Mouse (Mus musculus) spleen, adult 2 months (tissue): Measurements from ENCODE around the gene Ybx3.

Experiments
- CTCF ChIP-seq: fragments of 200-500 bp; IDR thresholded peaks from 2 replicates; pipeline ENCODE4 v1.5.1; 2011; ENCODE audit warnings: mild to moderate bottlenecking, inconsistent platforms; ENCODE audit not compliant: insufficient read depth, insufficient read length, insufficient replicate concordance; ENCODE audit errors: extremely low read depth
- POLR2A ChIP-seq: fragments of 200-500 bp; IDR thresholded peaks from 2 replicates; pipeline ENCODE4 v1.6.1; 2011; ENCODE audit warnings: low read depth, low read length, inconsistent platforms

DNA sequence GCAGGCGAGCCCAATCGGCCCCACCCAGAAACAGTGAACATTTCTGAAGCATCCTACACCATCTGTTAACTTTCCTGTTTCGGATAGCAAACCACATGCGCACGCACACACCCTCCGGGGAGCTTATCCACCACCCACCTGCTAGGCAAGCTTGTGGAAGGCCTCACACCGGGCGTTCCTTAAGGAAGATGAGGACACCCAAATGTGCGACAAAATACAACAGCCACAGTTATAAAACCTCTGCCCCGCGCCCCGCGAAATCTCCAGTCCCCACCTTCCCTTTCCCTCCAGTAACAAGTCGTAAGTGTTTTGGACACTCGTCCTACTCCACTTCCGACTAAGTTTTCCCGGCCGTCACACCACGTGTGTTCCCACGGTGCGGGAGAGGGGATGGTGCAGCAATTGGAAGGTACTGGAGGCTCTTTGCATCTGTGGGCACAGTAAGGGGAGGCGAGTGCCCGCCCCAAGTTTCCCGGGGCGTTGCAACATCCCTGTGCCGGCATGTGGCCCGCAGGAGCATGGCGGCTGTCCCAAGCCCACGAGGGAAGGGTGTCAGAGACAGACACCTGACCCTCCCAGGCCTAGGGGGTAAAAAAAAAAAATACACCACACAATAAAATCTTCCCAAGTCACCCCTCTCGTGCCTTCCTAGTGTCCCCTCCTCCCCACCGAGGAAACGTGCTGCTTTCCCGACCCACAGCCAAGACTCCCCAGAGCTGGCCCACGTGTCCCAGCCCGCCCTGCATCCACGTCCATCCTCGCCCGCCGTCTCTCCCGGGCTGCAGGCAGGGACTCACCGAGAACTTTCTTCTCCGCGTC, 846 bp downstream of the Ybx3 start:
- TF ChIP-seq CTCF (no peak), POLR2A (no peak)
